Mouse (Mus musculus) heart, postnatal 0 days (tissue): ENCODE data around the gene Sgpp2. TPM values are rescaled to one million over a fixed set of nuclear protein-coding genes. Genes with fewer than 3 reads are reported as not detected.
A peak's percentile ranks its signal among the peaks of the same experiment; 100 is the strongest.

Experiments
- ATAC-seq: fragments of 200-750 bp; cut with Nextera tagmentation; 2 replicates; pipeline ENCODE4 v1.8.0; 2017; ENCODE audit warnings: low read depth, moderate number of reproducible peaks, moderate library complexity; ENCODE audit not compliant: insufficient read depth
- DNase-seq: peaks from one replicate; pipeline ENCODE4 v3.0.0-alpha.2; 2016; ENCODE audit warnings: low spot score
- H3K27ac ChIP-seq: fragments of 300-500 bp; sonication (generic); 2 replicates; pipeline ENCODE4 v1.5.1; 2014; ENCODE audit warnings: low read depth, mild to moderate bottlenecking
- H3K27me3 ChIP-seq: fragments of 300-500 bp; sonication (generic); 2 replicates; pipeline ENCODE4 v1.6.1; 2014; ENCODE audit warnings: low read length, mixed read lengths; ENCODE audit not compliant: control insufficient read depth, insufficient read depth
- H3K36me3 ChIP-seq: fragments of 300-500 bp; sonication (generic); replicated peaks from 2 replicates; pipeline ENCODE4 v1.6.1; 2014; ENCODE audit warnings: low read length, mixed read lengths; ENCODE audit not compliant: control insufficient read depth, insufficient read depth
- H3K4me1 ChIP-seq: fragments of 300-500 bp; sonication (generic); 2 replicates; pipeline ENCODE4 v1.6.1; 2014; ENCODE audit warnings: antibody characterized with exemption; ENCODE audit not compliant: control insufficient read depth, insufficient read depth
- H3K4me2 ChIP-seq: fragments of 300-500 bp; sonication (generic); 2 replicates; pipeline ENCODE4 v1.6.1; 2014; ENCODE audit warnings: low read depth, mild to moderate bottlenecking, low read length, moderate library complexity
- H3K4me3 ChIP-seq: fragments of 300-500 bp; sonication (generic); 2 replicates; pipeline ENCODE4 v1.5.1; 2014; ENCODE audit warnings: low read depth, low read length
- H3K9ac ChIP-seq: fragments of 300-500 bp; sonication (generic); replicated peaks from 2 replicates; pipeline ENCODE4 v1.6.1; 2014; ENCODE audit warnings: low read depth, low read length, mixed read lengths
- H3K9me3 ChIP-seq: fragments of 300-500 bp; sonication (generic); replicated peaks from 2 replicates; pipeline ENCODE4 v1.6.1; 2016; ENCODE audit warnings: low read length; ENCODE audit not compliant: control insufficient read depth
- CTCF ChIP-seq: IDR thresholded peaks from 2 replicates; pipeline ENCODE4 v1.5.1; 2016; ENCODE audit warnings: antibody characterized with exemption, control low read depth, low read depth
- EP300 ChIP-seq: IDR thresholded peaks from 2 replicates; pipeline ENCODE4 v1.6.1; 2016; ENCODE audit warnings: antibody characterized with exemption, low read depth
- WGBS: fragments of 180-500 bp; shearing (Covaris S2); extraction: QIAGEN DNeasy Blood & Tissue Kit; methylation state at CpG from one replicate; pipeline ENCODE4 v1.1.7; 2014; 5-methylcytosine and 5-hydroxymethylcytosine counted together
- polyA plus RNA-seq: library from polyadenylated mRNA; unstranded; fragments of >200 nt; fragmentation: Nextera tagmentation; extraction: Ambion mirVana; gene quantifications from 2 replicates; pipeline ENCODE4 v1.2.1, GENCODE M21; 2015
- total RNA-seq: library from RNA; depleted of rRNA; stranded (reverse); fragments of >200 nt; gene quantifications from 2 replicates; pipeline ENCODE4 v1.2.3, GENCODE M21; 2014; ENCODE audit warnings: low replicate concordance

Sgpp2 gene
- total and polyA plus RNA-seq, 2 experiments from 2014 or later: 0.07 TPM; not detected in 1

- H3K4me3 ChIP-seq: no peak overlapping the region
- ATAC-seq: peak; percentile 81
- no peak overlapping the region for H3K4me2 ChIP-seq
- no peak overlapping the region for H3K9ac ChIP-seq
- 52% methylated on average over 4 of the region's 4 CpGs for WGBS
- no peak for TF ChIP-seq EP300
- TF ChIP-seq CTCF: peak; percentile 86
- no peak overlapping the region for H3K27ac ChIP-seq
- DNase-seq: peak; percentile 73
- no peaks in the 10 kb centered on the region for H3K9me3 ChIP-seq
- H3K4me1 ChIP-seq: peaks cover 6% of the 10 kb centered on the region; the same call in 1 of the 2 replicates
- no peaks in the 10 kb centered on the region for H3K27me3 ChIP-seq
- peaks cover 5% of the 10 kb centered on the region for H3K36me3 ChIP-seq
These were observed 109.4 kb downstream of the Sgpp2 start for GRCm38 (mm10) chr1:78419593-78419992.

- no peak overlapping the region for H3K27ac ChIP-seq
- DNase-seq (no peak), ATAC-seq (no peak)
- H3K9me3 ChIP-seq: no peaks in the 10 kb centered on the region
- TF ChIP-seq CTCF: no peak
- TF ChIP-seq EP300: no peak
- no peaks in the 10 kb centered on the region for H3K27me3 ChIP-seq
- H3K4me3 ChIP-seq: no peak overlapping the region
- H3K36me3 ChIP-seq: peaks cover 9% of the 10 kb centered on the region
- 90% methylated on average over 6 of the region's 6 CpGs for WGBS
- H3K4me1 ChIP-seq: peaks cover 10% of the 10 kb centered on the region; the same call in 1 of the 2 replicates
- no peak overlapping the region for H3K4me2 ChIP-seq
- H3K9ac ChIP-seq: no peak overlapping the region
These were observed 110.1 kb downstream of the Sgpp2 start for GRCm38 (mm10) chr1:78420271-78420670.

DNA sequence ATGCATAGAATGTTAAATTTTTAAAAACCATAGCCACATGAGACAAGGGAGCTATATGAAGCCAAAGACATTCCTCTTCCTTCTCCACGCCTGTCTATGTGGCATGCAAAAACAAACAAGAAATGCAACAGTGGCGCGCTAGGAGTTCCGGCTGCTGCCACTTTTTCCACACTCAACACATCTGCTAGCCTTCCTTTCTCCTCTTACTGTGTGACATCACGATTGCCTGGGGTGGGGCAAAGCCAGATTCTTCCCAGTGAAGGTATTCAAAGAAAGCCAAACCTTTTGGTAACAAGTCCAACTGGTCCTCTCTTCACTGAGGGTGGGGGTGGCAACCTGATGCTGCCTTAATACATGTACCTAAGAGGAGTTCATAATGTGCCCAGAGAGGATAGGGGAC, 111.6 kb downstream of the Sgpp2 start:
- no peaks in the 10 kb centered on the region for H3K9me3 ChIP-seq
- no peak for TF ChIP-seq EP300
- no peak for TF ChIP-seq CTCF
- H3K4me2 ChIP-seq: no peak overlapping the region
- ATAC-seq (no peak), DNase-seq (no peak)
- H3K27me3 ChIP-seq: no peaks in the 10 kb centered on the region
- WGBS: 81% methylated on average over 5 of the region's 5 CpGs
- no peak overlapping the region for H3K27ac ChIP-seq
- no peak overlapping the region for H3K9ac ChIP-seq
- H3K4me1 ChIP-seq: peaks cover 16% of the 10 kb centered on the region
- H3K4me3 ChIP-seq: no peak overlapping the region
- H3K36me3 ChIP-seq: peaks cover 9% of the 10 kb centered on the region

GRCm38 (mm10) chr1:78422576-78422975, 112.4 kb downstream of the Sgpp2 start:
- Histone ChIP-seq H3K9me3 (no peaks in the 10 kb centered on the region), H3K4me1 (peaks cover 19% of the 10 kb centered on the region), H3K4me3 (no peak overlapping the region), H3K36me3 (peaks cover 8% of the 10 kb centered on the region), H3K27me3 (no peaks in the 10 kb centered on the region), H3K27ac (no peak overlapping the region), H3K9ac (no peak overlapping the region), H3K4me2 (no peak overlapping the region)
- WGBS: 82% methylated on average over 2 of the region's 2 CpGs
- DNase-seq (no peak), ATAC-seq (no peak)
- no peak for TF ChIP-seq CTCF
- no peak for TF ChIP-seq EP300

DNA sequence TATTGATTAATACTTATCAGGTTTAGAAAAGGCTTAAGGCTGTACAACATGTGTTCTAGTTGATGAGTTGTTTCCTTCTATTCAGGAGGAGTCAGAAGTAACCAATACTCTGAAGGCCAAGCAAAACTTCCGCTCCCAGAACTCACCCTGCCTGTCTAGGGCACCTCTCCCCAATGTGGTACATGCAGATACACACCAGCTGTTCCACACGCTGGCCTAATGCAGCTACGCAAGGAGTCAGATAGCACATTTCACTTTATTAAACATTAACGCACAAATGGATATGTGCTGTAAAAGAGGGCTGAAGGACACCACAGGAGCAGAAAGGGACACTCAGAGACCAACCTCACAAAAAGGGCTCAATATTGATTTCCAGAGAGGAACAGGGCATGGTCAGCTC, 114.7 kb downstream of the Sgpp2 start:
- H3K4me3 ChIP-seq: no peak overlapping the region
- DNase-seq (no peak), ATAC-seq (no peak)
- H3K4me2 ChIP-seq: no peak overlapping the region
- WGBS: 87% methylated on average over 4 of the region's 4 CpGs
- peaks cover 26% of the 10 kb centered on the region for H3K4me1 ChIP-seq
- no peaks in the 10 kb centered on the region for H3K9me3 ChIP-seq
- TF ChIP-seq CTCF: no peak
- TF ChIP-seq EP300: no peak
- H3K36me3 ChIP-seq: peaks cover 4% of the 10 kb centered on the region; the same call in 1 of the 2 replicates
- H3K9ac ChIP-seq: no peak overlapping the region
- H3K27me3 ChIP-seq: no peaks in the 10 kb centered on the region
- H3K27ac ChIP-seq: no peak overlapping the region

DNA sequence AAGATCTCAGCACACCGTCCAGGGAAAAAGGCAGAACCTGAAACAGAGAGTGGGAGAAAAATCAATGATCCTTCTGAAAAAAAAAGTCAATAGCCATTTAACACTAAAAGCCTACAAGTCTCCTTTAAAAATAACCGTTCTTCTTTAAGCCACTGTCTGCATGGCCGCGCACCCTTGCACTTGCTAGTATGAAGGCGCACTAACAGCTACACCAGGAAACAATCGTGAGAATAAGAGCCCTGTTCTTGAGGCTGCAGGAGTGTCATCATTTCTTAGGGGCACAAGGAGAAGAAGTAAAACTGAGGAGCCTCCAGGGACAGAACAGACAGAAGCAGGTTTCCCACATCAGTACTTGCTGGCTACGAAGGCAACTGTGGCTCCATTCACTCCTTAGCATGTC, 115.2 kb downstream of the Sgpp2 start:
- peaks cover 26% of the 10 kb centered on the region for H3K4me1 ChIP-seq
- H3K4me2 ChIP-seq: no peak overlapping the region
- no peaks in the 10 kb centered on the region for H3K9me3 ChIP-seq
- peak overlapping the region; percentile 86 for H3K27ac ChIP-seq
- no peak for ATAC-seq
- H3K36me3 ChIP-seq: peaks cover 4% of the 10 kb centered on the region; the same call in 1 of the 2 replicates
- no peak for DNase-seq
- WGBS: 88% methylated on average over 7 of the region's 7 CpGs
- H3K4me3 ChIP-seq: no peak overlapping the region
- H3K27me3 ChIP-seq: no peaks in the 10 kb centered on the region
- TF ChIP-seq EP300 (no peak), CTCF (no peak)
- no peak overlapping the region for H3K9ac ChIP-seq
